Mouse (Mus musculus) hindbrain, embryonic 13.5 days (tissue): ENCODE results near the gene Csrnp1. TPM values are rescaled to one million over a fixed set of nuclear protein-coding genes. Genes with fewer than 3 reads are reported as not detected.

Experiments
- ATAC-seq: fragments of 200-750 bp; cut with Nextera tagmentation; 2 replicates; pipeline ENCODE4 v1.8.0; 2017; ENCODE audit warnings: moderate TSS enrichment; ENCODE audit not compliant: low FRiP score
- H3K27ac ChIP-seq: fragments of 300-500 bp; sonication (generic); 2 replicates; pipeline ENCODE4 v1.5.1; 2015; ENCODE audit warnings: inconsistent platforms, mild to moderate bottlenecking, moderate library complexity
- H3K27me3 ChIP-seq: fragments of 300-500 bp; sonication (generic); 2 replicates; pipeline ENCODE4 v1.6.1; 2015; ENCODE audit warnings: mild to moderate bottlenecking, inconsistent platforms
- H3K36me3 ChIP-seq: fragments of 300-500 bp; sonication (generic); 2 replicates; pipeline ENCODE4 v1.6.1; 2015; ENCODE audit warnings: mild to moderate bottlenecking, inconsistent platforms
- H3K4me1 ChIP-seq: fragments of 300-500 bp; sonication (generic); replicated peaks from 2 replicates; pipeline ENCODE4 v1.6.1; 2015; ENCODE audit warnings: inconsistent platforms
- H3K4me2 ChIP-seq: fragments of 300-500 bp; sonication (generic); 2 replicates; pipeline ENCODE4 v1.6.1; 2015; ENCODE audit warnings: inconsistent platforms, mild to moderate bottlenecking, moderate library complexity
- H3K4me3 ChIP-seq: fragments of 300-500 bp; sonication (generic); 2 replicates; pipeline ENCODE4 v1.5.1; 2015; ENCODE audit warnings: mild to moderate bottlenecking, inconsistent platforms
- H3K9ac ChIP-seq: fragments of 300-500 bp; sonication (generic); 2 replicates; pipeline ENCODE4 v1.6.1; 2015; ENCODE audit warnings: mild to moderate bottlenecking, inconsistent platforms
- H3K9me3 ChIP-seq: fragments of 300-500 bp; sonication (generic); 2 replicates; pipeline ENCODE4 v1.6.1; 2016; ENCODE audit warnings: inconsistent platforms
- WGBS: fragments of 180-500 bp; shearing (Covaris S2); methylation state at CpG from one replicate; pipeline ENCODE4 v1.1.7; 2015; 5-methylcytosine and 5-hydroxymethylcytosine counted together
- polyA plus RNA-seq: library from polyadenylated mRNA; unstranded; fragments of >200 nt; fragmentation: Nextera tagmentation; extraction: Ambion mirVana; gene quantifications from 2 replicates; pipeline ENCODE4 v1.2.1, GENCODE M21; 2015

The Csrnp1 gene
- polyA plus RNA-seq, 1 experiment from 2014 or later = 1.7 TPM

DNA sequence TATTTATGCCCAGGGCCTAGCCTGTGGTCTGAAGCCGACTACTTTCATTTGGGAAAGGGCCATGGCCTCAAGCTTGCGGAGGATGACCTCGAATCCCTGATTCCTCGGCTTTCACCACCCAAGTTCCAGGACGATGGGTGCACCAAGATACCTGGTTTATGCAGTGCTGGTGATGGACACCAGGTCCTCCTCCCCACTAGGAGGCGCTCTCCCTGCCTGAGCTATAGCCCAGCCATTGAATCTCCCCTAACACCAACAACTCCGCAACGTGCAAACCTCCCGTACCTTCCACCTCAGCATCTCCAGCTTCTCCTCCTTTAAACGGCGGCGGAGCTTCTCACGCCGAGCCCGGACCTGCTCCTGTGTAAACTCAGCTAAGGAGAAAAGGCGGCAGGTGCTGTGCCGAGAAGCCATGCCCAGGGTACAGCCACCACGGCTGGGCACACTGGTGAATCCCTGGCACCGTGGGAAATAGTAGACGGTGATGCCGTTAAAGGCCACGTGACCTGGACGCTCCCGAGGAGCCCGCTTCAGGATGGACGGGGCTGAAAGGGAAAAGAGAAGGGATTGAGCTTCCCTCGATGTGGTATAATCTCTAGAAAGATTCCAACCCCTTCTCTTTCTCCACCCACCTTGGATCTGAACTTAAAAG, 10.5 kb downstream of the Csrnp1 start:
- H3K27ac ChIP-seq = no peak overlapping the region
- H3K4me1 ChIP-seq = peaks cover 46% of the 10 kb centered on the region
- no peaks in the 10 kb centered on the region for H3K27me3 ChIP-seq
- ATAC-seq = no peak
- WGBS = 92% methylated on average over 27 of the region's 27 CpGs
- H3K9ac ChIP-seq = no peak overlapping the region
- H3K4me2 ChIP-seq = no peak overlapping the region
- H3K4me3 ChIP-seq = no peak overlapping the region
- no peaks in the 10 kb centered on the region for H3K9me3 ChIP-seq
- H3K36me3 ChIP-seq = 0 out of 2 replicates have a peak, but pooled peaks cover 7% of the 10 kb centered on the region

DNA sequence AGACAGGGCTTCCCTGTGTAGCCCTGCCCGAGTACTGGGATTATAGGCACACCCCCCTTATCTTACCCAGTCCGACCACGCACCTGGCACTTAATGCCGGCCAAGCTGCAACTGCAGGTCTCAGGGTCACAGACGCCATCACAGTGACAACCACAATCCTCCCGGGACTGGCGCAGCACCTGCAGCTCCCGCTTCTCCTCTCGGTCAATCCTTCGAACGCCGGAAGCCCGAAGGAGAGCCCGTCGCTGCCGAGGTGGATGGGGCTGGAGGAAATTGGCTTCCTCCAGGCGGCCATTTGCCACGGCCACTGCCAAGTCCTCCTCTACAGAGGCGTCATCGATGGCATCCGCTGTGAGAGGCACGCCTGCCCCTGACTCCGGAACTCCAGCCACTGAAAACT, 11.2 kb downstream of the Csrnp1 start:
- Histone ChIP-seq H3K4me1 (peaks cover 39% of the 10 kb centered on the region), H3K27ac (no peak overlapping the region), H3K4me3 (no peak overlapping the region), H3K9ac (no peak overlapping the region), H3K9me3 (no peaks in the 10 kb centered on the region), H3K4me2 (no peak overlapping the region), H3K27me3 (no peaks in the 10 kb centered on the region), H3K36me3 (0 out of 2 replicates have a peak, but pooled peaks cover 7% of the 10 kb centered on the region)
- ATAC-seq = no peak
- 94% methylated on average over 23 of the region's 23 CpGs for WGBS

DNA sequence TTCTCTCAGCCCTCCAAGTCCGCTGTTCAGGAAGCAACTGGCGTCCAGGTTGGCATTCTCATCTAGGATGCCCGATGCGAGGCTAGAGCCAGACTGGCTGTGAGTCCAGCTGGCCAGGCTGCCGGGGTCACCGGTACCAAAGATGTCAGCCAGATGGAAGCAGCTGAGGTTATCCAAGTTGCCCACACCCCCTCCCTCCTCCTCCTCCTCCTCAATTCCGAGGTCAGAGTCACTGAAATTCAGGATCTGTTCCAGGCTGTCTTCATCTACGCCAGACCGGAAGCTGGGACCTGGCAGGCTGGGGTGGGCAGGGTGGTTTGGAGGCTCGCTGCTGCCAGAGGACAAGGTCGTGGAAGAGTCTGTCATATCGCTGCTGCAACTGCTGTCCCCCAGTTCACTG, 11.9 kb downstream of the Csrnp1 start:
- Histone ChIP-seq H3K27ac (no peak overlapping the region), H3K9ac (no peak overlapping the region), H3K27me3 (no peaks in the 10 kb centered on the region), H3K36me3 (0 out of 2 replicates have a peak, but pooled peaks cover 7% of the 10 kb centered on the region), H3K4me2 (no peak overlapping the region), H3K4me1 (peaks cover 32% of the 10 kb centered on the region), H3K9me3 (no peaks in the 10 kb centered on the region), H3K4me3 (no peak overlapping the region)
- ATAC-seq = no peak
- 93% methylated on average over 12 of the region's 12 CpGs for WGBS

DNA sequence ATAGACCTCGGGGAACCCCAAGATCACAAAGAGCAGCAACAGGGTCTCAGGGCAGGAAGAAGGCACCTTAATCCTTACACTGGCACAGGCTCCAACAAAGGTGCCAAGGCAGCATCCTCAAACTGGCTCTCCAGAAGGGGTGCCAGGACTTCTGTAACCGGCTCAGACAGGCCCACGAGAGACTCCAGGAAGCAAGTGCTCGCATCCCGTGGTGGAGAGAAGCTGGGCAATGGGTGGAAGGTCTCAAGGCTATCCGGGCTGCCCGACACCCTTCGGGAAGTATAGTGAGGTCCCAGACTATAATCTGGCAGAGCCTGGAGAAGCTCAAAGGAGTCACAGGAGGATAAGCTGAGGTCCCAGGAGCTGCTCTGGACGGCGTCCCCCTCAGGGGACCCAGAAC, 12.3 kb downstream of the Csrnp1 start:
- no peak overlapping the region for H3K4me2 ChIP-seq
- no peak overlapping the region for H3K9ac ChIP-seq
- H3K27ac ChIP-seq = no peak overlapping the region
- ATAC-seq = no peak
- H3K9me3 ChIP-seq = no peaks in the 10 kb centered on the region
- H3K36me3 ChIP-seq = 0 out of 2 replicates have a peak, but pooled peaks cover 7% of the 10 kb centered on the region
- H3K4me1 ChIP-seq = peaks cover 28% of the 10 kb centered on the region
- 97% methylated on average over 10 of the region's 10 CpGs for WGBS
- no peaks in the 10 kb centered on the region for H3K27me3 ChIP-seq
- H3K4me3 ChIP-seq = no peak overlapping the region

DNA sequence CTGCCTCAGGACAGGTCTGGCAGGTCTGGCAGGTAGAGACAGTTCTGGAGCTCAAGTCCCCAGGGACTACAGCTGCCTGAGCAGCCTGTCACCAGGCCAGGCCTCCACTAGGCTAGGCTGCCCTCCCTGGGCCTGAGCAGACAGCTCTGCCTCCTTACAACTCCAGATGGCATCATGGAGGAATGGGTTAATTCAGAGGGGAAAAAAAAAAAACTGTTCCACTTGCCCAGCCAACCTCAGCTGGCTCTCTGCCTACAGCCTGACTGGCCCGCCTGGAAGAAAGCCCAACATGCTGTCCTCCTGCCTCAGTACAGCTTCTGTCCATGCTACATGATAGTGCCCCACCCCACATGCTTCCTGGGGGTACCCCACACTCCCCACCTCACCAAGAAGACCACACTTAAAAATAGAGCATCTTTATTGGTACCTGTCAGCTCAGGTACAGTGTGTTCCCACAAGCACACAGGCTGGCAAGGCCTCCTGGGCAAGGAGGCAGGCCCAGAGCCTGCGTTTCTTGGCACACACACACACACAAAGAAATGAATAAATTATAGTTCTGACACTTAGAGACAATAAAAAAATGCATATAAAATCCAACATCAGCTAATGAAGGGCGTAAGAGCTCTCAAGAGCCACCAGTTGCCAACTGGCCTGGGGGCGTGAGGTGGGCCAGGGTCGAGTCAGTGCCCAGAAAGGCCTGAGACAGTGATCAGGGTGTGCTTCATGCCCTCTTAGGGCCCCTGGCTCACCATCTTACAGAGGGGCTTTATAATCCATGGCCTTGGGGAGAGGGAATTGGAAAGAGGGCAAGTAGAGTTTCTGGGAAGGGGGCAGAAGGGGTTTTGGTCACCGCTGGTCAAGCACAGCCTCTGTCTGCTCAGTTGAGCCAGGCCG, 13.4 kb downstream of the Csrnp1 start:
- Histone ChIP-seq H3K4me2 (no peak overlapping the region), H3K4me1 (peaks cover 25% of the 10 kb centered on the region), H3K9ac (no peak overlapping the region), H3K36me3 (0 out of 2 replicates have a peak, but pooled peaks cover 7% of the 10 kb centered on the region), H3K27ac (peak overlapping the region; percentile 73), H3K9me3 (no peaks in the 10 kb centered on the region), H3K4me3 (no peak overlapping the region), H3K27me3 (no peaks in the 10 kb centered on the region)
- peak; percentile 45; the same call in 1 of the 2 replicates for ATAC-seq
- WGBS = 68% methylated on average over 7 of the region's 7 CpGs

DNA sequence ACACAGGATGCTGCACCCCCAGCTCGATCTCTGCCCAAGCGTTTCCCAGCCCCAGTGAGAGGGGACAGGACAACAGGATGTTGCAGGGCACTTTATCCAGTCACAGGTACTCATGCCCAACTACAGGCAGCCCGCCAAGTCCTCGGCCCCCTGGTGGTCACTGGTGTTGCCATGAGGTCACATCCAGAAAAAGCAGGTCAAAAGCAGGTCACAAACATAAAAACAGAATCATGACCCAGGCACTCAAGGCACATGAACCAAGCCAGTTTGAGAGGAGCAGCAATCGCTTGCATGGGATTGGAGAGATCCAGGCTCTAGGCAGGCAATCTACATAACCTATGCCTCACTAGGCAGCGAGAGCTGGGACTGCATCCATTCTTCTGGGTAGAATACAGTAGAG, 14.2 kb downstream of the Csrnp1 start:
- 0 out of 2 replicates have a peak, but pooled peaks cover 7% of the 10 kb centered on the region for H3K36me3 ChIP-seq
- H3K4me1 ChIP-seq = peaks cover 25% of the 10 kb centered on the region
- no peak overlapping the region for H3K9ac ChIP-seq
- no peak for ATAC-seq
- H3K9me3 ChIP-seq = no peaks in the 10 kb centered on the region
- H3K27me3 ChIP-seq = no peaks in the 10 kb centered on the region
- H3K4me2 ChIP-seq = no peak overlapping the region
- peak overlapping the region; percentile 73 for H3K27ac ChIP-seq
- 39% methylated on average over 6 of the region's 6 CpGs for WGBS
- H3K4me3 ChIP-seq = no peak overlapping the region

DNA sequence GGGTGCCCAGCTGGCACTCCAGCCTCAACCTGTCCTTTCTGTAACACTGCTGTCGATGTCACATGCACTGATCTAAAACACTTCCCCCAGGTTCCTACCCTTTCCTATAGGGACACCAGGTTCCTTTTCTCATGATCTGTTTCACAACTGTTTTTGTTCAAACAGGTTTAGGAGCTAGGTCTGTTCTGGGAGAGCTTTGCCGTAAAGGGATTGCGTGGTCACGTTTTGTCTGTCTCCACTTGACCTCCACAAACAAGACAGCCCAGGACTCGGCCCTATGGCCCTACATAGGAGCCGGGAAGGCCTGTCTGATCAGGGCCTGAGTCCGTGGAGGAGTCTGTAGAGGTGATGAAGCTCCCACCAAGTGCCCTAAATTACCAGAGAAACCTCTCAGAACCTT, 14.6 kb downstream of the Csrnp1 start:
- Histone ChIP-seq H3K4me2 (no peak overlapping the region), H3K36me3 (0 out of 2 replicates have a peak, but pooled peaks cover 7% of the 10 kb centered on the region), H3K27ac (no peak overlapping the region), H3K4me3 (no peak overlapping the region), H3K27me3 (no peaks in the 10 kb centered on the region), H3K9me3 (no peaks in the 10 kb centered on the region), H3K4me1 (peaks cover 25% of the 10 kb centered on the region), H3K9ac (no peak overlapping the region)
- no peak for ATAC-seq
- WGBS = 89% methylated on average over 7 of the region's 7 CpGs

DNA sequence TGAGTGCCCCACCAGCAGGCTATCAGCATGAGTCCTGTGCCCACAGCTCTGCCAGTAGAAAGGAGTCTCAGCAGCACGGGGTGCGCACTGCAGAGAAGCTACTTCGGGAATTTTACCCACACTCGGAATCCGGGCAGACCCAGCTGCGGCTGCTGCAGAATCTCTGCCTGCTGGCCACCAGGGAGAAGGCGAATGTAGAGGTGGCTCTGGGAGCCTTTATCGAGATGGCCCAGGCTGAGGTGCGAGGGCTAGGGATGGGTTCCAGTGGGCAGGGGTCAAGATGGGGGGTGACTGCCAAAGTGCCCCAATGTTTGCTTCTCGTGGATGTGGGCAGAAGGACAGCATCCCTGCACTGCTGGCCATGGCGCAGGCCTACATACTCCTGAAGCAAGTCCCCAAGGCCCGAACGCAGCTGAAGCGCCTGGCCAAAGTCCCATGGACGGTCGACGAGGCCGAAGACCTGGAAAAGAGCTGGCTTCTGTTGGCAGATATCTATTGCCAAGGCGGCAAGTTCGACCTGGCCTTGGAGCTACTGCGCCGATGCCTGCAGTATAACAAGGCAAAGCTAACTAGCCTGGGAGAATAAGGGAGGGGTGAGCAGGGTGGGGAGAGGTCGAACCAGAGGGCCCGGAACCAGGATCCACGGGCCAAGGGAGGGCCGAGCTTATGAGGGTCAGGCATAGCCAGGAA, 18.1 kb downstream of the Csrnp1 start:
- ATAC-seq = no peak
- H3K27me3 ChIP-seq = peaks cover 16% of the 10 kb centered on the region; the same call in 1 of the 2 replicates
- H3K4me1 ChIP-seq = peaks cover 21% of the 10 kb centered on the region
- H3K9ac ChIP-seq = no peak overlapping the region
- H3K27ac ChIP-seq = no peak overlapping the region
- H3K9me3 ChIP-seq = no peaks in the 10 kb centered on the region
- 86% methylated on average over 26 of the region's 26 CpGs for WGBS
- no peak overlapping the region for H3K4me2 ChIP-seq
- no peak overlapping the region for H3K4me3 ChIP-seq
- H3K36me3 ChIP-seq = no peaks in the 10 kb centered on the region

DNA sequence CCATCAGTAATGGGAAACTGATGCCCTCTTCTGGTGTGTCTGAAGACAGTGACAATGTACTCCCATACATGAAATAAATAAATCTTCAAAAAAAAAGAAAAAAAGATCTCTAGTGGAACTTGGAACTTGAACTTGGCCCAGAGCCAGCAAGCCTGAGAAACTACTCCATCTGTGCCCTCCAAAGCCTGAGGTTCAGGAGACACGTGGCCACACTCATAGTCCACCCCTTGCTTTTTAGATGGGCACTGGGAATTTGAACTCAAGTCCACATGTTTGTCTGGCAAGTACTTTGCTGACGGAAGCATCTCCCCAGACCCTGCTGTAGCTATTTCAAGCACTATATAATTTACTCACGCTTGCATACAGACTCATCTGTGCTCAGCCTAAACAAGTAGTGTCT, 19.3 kb downstream of the Csrnp1 start:
- H3K4me2 ChIP-seq = no peak overlapping the region
- 79% methylated on average over 3 of the region's 3 CpGs for WGBS
- H3K9ac ChIP-seq = no peak overlapping the region
- H3K9me3 ChIP-seq = no peaks in the 10 kb centered on the region
- H3K4me1 ChIP-seq = peaks cover 9% of the 10 kb centered on the region
- peaks cover 16% of the 10 kb centered on the region; the same call in 1 of the 2 replicates for H3K27me3 ChIP-seq
- no peak overlapping the region for H3K27ac ChIP-seq
- ATAC-seq = no peak
- H3K4me3 ChIP-seq = no peak overlapping the region
- H3K36me3 ChIP-seq = no peaks in the 10 kb centered on the region

DNA sequence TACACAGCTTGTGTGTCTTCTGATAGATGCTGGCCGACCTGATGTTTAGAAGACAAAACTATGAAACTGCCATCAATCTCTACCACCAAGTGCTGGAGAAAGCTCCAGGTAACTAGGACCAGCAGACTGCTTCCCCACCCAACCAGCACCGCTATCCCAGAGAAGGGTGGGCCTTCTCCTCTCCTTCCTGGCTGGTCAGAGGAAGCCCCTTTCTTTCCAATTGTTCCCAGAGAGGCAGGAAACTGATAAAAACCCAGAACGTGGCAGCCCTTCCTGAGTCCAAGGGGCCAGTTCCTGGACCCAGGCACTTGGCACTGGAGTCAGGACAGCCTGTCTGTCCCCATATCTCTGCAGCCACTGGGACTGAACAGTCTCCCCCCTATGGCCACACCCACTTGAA, 20.3 kb downstream of the Csrnp1 start:
- WGBS = 82% methylated on average over 3 of the region's 3 CpGs
- no peak overlapping the region for H3K27ac ChIP-seq
- peaks cover 5% of the 10 kb centered on the region; the same call in 1 of the 2 replicates for H3K4me1 ChIP-seq
- H3K4me2 ChIP-seq = no peak overlapping the region
- no peak for ATAC-seq
- peaks cover 16% of the 10 kb centered on the region; the same call in 1 of the 2 replicates for H3K27me3 ChIP-seq
- no peaks in the 10 kb centered on the region for H3K36me3 ChIP-seq
- no peak overlapping the region for H3K9ac ChIP-seq
- no peaks in the 10 kb centered on the region for H3K9me3 ChIP-seq
- no peak overlapping the region for H3K4me3 ChIP-seq

DNA sequence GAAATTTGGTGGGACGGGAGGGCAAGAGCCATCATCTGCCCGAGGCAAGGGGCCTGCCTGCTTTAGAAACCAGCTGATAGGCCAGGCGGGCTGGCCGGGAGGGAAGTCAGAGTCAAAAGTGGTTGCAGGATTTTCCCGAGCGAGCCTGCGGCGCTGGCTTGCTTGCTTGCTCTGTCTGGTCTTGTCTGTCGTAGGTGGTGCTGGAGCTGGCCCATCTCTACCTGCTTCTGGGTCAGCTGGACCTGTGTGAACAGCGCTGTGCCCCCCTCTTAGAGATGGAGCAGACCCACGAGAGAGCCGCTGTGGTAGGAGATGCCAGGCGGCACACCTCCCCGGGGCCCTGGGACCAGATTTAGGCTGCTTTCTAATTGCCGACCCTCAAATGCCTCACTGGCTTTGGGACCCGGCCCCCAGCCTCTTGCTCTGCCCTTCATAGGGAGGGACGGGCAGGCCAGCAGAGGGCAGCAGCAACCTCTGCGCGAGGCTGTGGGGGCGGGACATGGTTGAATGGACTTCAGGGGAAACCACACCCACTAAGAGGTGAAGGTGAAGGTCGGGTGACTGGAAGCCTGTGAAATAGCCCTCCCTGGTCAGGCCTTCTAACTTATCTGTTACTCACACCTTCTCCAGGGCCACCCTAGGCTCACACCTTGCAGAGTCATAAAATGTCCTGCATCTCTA, 21.3 kb downstream of the Csrnp1 start:
- H3K9me3 ChIP-seq = no peaks in the 10 kb centered on the region
- no peak for ATAC-seq
- no peaks in the 10 kb centered on the region for H3K36me3 ChIP-seq
- H3K4me3 ChIP-seq = no peak overlapping the region
- H3K4me2 ChIP-seq = peak overlapping the region; percentile 29
- peaks cover 16% of the 10 kb centered on the region; the same call in 1 of the 2 replicates for H3K27me3 ChIP-seq
- peaks cover 5% of the 10 kb centered on the region; the same call in 1 of the 2 replicates for H3K4me1 ChIP-seq
- no peak overlapping the region for H3K27ac ChIP-seq
- WGBS = 11% methylated on average over 21 of the region's 21 CpGs
- H3K9ac ChIP-seq = peak overlapping the region; percentile 13; the same call in 1 of the 2 replicates
